Mouse (Mus musculus): ENCODE measurements at regions not wholly inside any gene's neighbourhood (a gene's known extent, or its start where the extent isn't known, plus 50 kb on each side); places are given as distances from the start of the nearest gene placed in this dataset.

- Histone ChIP-seq H3K4me1 (no peaks in the 10 kb centered on the region), H3K27ac (no peak overlapping the region), H3K27me3 (no peaks in the 10 kb centered on the region), H3K36me3 (no peaks in the 10 kb centered on the region), H3K4me2 (replicated peaks) (no peak overlapping the region), H3K9ac (no peak overlapping the region), H3K4me3 (no peak overlapping the region), H3K9me3 (no peaks in the 10 kb centered on the region)
- ATAC-seq (ENCODE audit: low FRiP score, low read depth) = no peak
- 74% methylated on average over 4 of the region's 4 CpGs for WGBS
Measured at GRCm38 (mm10) chr5:127057770-127058169, 183.8 kb upstream of the Tmem132c start.

- no peaks in the 10 kb centered on the region for H3K9me3 ChIP-seq
- no peak overlapping the region for H3K9ac ChIP-seq
- ATAC-seq (ENCODE audit: low FRiP score, low read depth) = no peak
- H3K36me3 ChIP-seq = no peaks in the 10 kb centered on the region
- WGBS = 65% methylated on average over 4 of the region's 4 CpGs
- no peaks in the 10 kb centered on the region for H3K4me1 ChIP-seq
- H3K27ac ChIP-seq = no peak overlapping the region
- no peak overlapping the region for H3K4me3 ChIP-seq
- H3K4me2 ChIP-seq (replicated peaks) = no peak overlapping the region
- no peaks in the 10 kb centered on the region for H3K27me3 ChIP-seq
Measured at GRCm38 (mm10) chr5:127074327-127074726, 167.3 kb upstream of the Tmem132c start.

Data from limb, embryonic 13.5 days (tissue).